Mouse (Mus musculus) heart, adult 2 months (tissue): ENCODE results near the gene Treml1.

ENCODE experiments used
- CTCF ChIP-seq: fragments of 200-600 bp; IDR thresholded peaks from 2 replicates; pipeline ENCODE4 v1.8.1; 2022; ENCODE audit warnings: antibody characterized with exemption, mild to moderate bottlenecking, moderate library complexity
- POLR2A ChIP-seq: fragments of 200-500 bp; IDR thresholded peaks from 2 replicates; pipeline ENCODE4 v1.6.1; 2011; ENCODE audit warnings: mild to moderate bottlenecking, low read depth, low read length, control low read depth; ENCODE audit not compliant: insufficient read depth

GRCm38 (mm10) chr17:48407910-48408525 is 48.3 kb downstream of the Treml1 start:
- TF ChIP-seq CTCF: no peak
- TF ChIP-seq POLR2A: no peak
